Mouse (Mus musculus): ENCODE measurements around the gene Dclre1b. TPM values are rescaled to one million over a fixed set of nuclear protein-coding genes. Genes with fewer than 3 reads are reported as not detected.

Dclre1b gene
- polyA plus RNA-seq, 1 experiment, result 3.9 TPM

DNA sequence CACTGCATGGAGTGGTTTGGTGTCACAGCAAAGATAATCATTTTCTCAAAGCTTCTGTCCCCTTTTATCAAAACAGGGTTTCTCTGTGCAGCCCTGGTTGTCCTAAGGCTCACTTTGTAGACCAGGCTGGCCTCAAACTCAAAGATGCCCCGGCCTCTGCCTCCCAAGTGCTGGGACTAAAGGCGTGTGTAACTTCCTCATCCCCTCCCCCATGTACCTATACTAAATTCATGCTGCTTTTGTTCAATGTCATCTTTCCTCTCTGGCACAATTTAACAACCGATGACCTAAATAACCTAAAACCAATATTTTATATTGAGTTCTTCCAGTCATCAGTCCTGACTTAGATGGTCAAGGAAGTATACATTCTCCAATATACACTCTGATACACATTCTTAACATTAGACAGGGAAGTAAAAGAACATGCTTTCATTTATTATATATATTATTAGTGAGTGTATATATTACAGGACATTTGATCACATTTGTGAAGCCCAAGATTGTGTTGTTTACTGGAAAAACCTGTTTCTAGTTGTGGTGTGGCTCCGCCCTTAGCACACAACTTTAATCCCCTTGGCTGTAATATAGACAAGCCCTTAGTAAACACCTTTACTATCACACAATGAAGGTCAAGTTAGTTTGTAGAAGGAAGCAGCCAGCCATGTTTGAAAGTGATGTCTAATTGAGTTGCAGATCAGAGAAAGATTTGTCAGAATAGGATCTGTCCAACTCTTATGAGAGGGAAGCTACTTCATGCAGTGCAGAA lies 26.2 kb downstream of the Dclre1b start:
- H3K4me2 ChIP-seq (ENCODE audit: low read depth), result no peak overlapping the region
- H3K27me3 ChIP-seq (ENCODE audit: control insufficient read depth, insufficient read depth, insufficient read length), result no peaks in the 10 kb centered on the region
- H3ac ChIP-seq (ENCODE audit: control insufficient read depth, insufficient read length), result no peak overlapping the region
- H3K4me3 ChIP-seq, result no peak overlapping the region
- peaks cover 95% of the 10 kb centered on the region for H3K79me2 ChIP-seq (ENCODE audit: control insufficient read depth, insufficient read depth)
- peaks cover under 1% of the 10 kb centered on the region for H3K36me3 ChIP-seq (ENCODE audit: control insufficient read depth, insufficient read depth)
- TF ChIP-seq MAX (IDR thresholded peaks at IDR 0.05; ENCODE audit: low read depth) (no peak), MYOD1 (IDR thresholded peaks at IDR 0.05; ENCODE audit: control insufficient read depth in 1 of 3, insufficient read length in 2 of 3, low read depth in 2 of 3) (no peak), E2F4 (IDR thresholded peaks at IDR 0.05; ENCODE audit: insufficient read depth) (no peak), POLR2AphosphoS2 (IDR thresholded peaks at IDR 0.05; ENCODE audit: insufficient read length, low read depth) (no peak), POLR2A (IDR thresholded peaks at IDR 0.05; ENCODE audit: insufficient read length, low read depth) (no peak), MYOG (IDR thresholded peaks at IDR 0.05; ENCODE audit: control insufficient read depth in 1 of 3, insufficient read depth in 1 of 3, insufficient read length in 2 of 3, low read depth in 2 of 3) (no peak), USF1 (IDR thresholded peaks at IDR 0.05; ENCODE audit: low read depth) (no peak), TCF3 (IDR thresholded peaks at IDR 0.05; ENCODE audit: insufficient read length, low read depth) (no peak), SRF (IDR thresholded peaks at IDR 0.05; ENCODE audit: control insufficient read depth, insufficient read length, low read depth) (no peak), CEBPB (IDR thresholded peaks at IDR 0.05; ENCODE audit: insufficient read depth, poor library complexity, severe bottlenecking) (no peak), REST (IDR thresholded peaks at IDR 0.05; ENCODE audit: insufficient read depth, insufficient read length) (no peak), TCF12 (IDR thresholded peaks at IDR 0.05; ENCODE audit: insufficient read depth, poor library complexity, severe bottlenecking) (no peak)

- Histone ChIP-seq H3K4me2 (ENCODE audit: low read depth) (no peak overlapping the region), H3K4me3 (no peak overlapping the region), H3K36me3 (ENCODE audit: control insufficient read depth, insufficient read depth) (peaks cover 17% of the 10 kb centered on the region)
These were observed 28.5 kb downstream of the Dclre1b start for GRCm38 (mm10) chr3:103780777-103781176.

DNA sequence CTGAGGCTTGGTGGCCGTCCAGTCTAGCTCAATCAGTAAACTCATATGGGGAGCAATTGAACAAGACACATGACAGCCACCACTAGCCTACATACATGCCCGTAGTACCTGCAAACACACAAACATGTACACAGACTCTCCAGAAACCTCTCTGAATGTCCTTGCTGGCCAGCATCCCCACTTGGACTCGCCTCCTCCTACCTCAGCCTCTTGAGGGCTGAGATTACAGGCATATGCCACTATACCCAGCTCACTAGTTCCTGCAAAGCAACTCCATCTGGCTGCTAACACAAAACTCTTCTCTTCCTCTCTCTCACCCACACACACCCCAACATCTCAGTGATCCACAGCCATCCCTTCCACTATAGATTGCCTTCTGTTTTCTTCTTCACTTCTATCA lies 29.0 kb downstream of the Dclre1b start:
- H3K4me3 ChIP-seq, result no peak overlapping the region
- peaks cover 93% of the 10 kb centered on the region for H3K79me2 ChIP-seq (ENCODE audit: control insufficient read depth, insufficient read depth)
- no peak for TF ChIP-seq USF1 (IDR thresholded peaks at IDR 0.05; ENCODE audit: low read depth)
- TF ChIP-seq SRF (IDR thresholded peaks at IDR 0.05; ENCODE audit: control insufficient read depth, insufficient read length, low read depth), result no peak
- no peak for TF ChIP-seq E2F4 (IDR thresholded peaks at IDR 0.05; ENCODE audit: insufficient read depth)
- no peak for TF ChIP-seq TCF12 (IDR thresholded peaks at IDR 0.05; ENCODE audit: insufficient read depth, poor library complexity, severe bottlenecking)
- no peak for TF ChIP-seq CEBPB (IDR thresholded peaks at IDR 0.05; ENCODE audit: insufficient read depth, poor library complexity, severe bottlenecking)
- TF ChIP-seq POLR2A (IDR thresholded peaks at IDR 0.05; ENCODE audit: insufficient read length, low read depth), result no peak
- no peak for TF ChIP-seq MYOG (IDR thresholded peaks at IDR 0.05; ENCODE audit: control insufficient read depth in 1 of 3, insufficient read depth in 1 of 3, insufficient read length in 2 of 3, low read depth in 2 of 3)
- no peak for TF ChIP-seq REST (IDR thresholded peaks at IDR 0.05; ENCODE audit: insufficient read depth, insufficient read length)
- no peak for TF ChIP-seq POLR2AphosphoS2 (IDR thresholded peaks at IDR 0.05; ENCODE audit: insufficient read length, low read depth)
- no peak for TF ChIP-seq MAX (IDR thresholded peaks at IDR 0.05; ENCODE audit: low read depth)
- no peak overlapping the region for H3K4me2 ChIP-seq (ENCODE audit: low read depth)
- H3K27me3 ChIP-seq (ENCODE audit: control insufficient read depth, insufficient read depth, insufficient read length), result no peaks in the 10 kb centered on the region
- H3K36me3 ChIP-seq (ENCODE audit: control insufficient read depth, insufficient read depth), result peaks cover 19% of the 10 kb centered on the region
- H3ac ChIP-seq (ENCODE audit: control insufficient read depth, insufficient read length), result no peak overlapping the region

More at GRCm38 (mm10) chr3:103780777-103781176, 28.5 kb downstream of the Dclre1b start:
- no peaks in the 10 kb centered on the region for H3K27me3 ChIP-seq (ENCODE audit: control insufficient read depth, insufficient read depth, insufficient read length)
- no peak overlapping the region for H3ac ChIP-seq (ENCODE audit: control insufficient read depth, insufficient read length)
- peaks cover 93% of the 10 kb centered on the region for H3K79me2 ChIP-seq (ENCODE audit: control insufficient read depth, insufficient read depth)
- TF ChIP-seq MYOD1 (IDR thresholded peaks at IDR 0.05; ENCODE audit: control insufficient read depth in 1 of 3, insufficient read length in 2 of 3, low read depth in 2 of 3) (no peak), CEBPB (IDR thresholded peaks at IDR 0.05; ENCODE audit: insufficient read depth, poor library complexity, severe bottlenecking) (no peak), USF1 (IDR thresholded peaks at IDR 0.05; ENCODE audit: low read depth) (no peak), TCF12 (IDR thresholded peaks at IDR 0.05; ENCODE audit: insufficient read depth, poor library complexity, severe bottlenecking) (no peak), POLR2AphosphoS2 (IDR thresholded peaks at IDR 0.05; ENCODE audit: insufficient read length, low read depth) (no peak), MYOG (IDR thresholded peaks at IDR 0.05; ENCODE audit: control insufficient read depth in 1 of 3, insufficient read depth in 1 of 3, insufficient read length in 2 of 3, low read depth in 2 of 3) (no peak), SRF (IDR thresholded peaks at IDR 0.05; ENCODE audit: control insufficient read depth, insufficient read length, low read depth) (no peak), MAX (IDR thresholded peaks at IDR 0.05; ENCODE audit: low read depth) (no peak), TCF3 (IDR thresholded peaks at IDR 0.05; ENCODE audit: insufficient read length, low read depth) (no peak), E2F4 (IDR thresholded peaks at IDR 0.05; ENCODE audit: insufficient read depth) (no peak), POLR2A (IDR thresholded peaks at IDR 0.05; ENCODE audit: insufficient read length, low read depth) (no peak), REST (IDR thresholded peaks at IDR 0.05; ENCODE audit: insufficient read depth, insufficient read length) (no peak)

DNA sequence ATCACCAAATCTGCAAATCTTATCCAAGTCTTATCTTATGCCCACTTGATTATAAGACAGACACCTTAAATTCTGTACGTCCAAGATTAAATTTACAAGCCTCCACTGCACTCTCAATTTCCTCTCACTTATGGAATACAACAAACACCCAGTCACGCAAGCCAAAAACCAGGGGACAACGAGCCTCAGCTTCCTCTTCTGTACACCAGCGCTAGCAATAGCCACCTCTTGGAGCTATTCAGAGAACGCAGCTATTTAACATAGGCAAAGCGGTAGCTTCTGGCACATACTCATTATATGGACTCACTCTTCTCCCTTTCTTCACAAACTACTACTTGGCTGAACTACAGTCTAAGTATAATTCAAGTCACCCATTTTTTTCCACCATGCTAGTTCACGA lies 30.1 kb downstream of the Dclre1b start:
- H3K4me2 ChIP-seq (ENCODE audit: low read depth), result no peak overlapping the region
- H3K79me2 ChIP-seq (ENCODE audit: control insufficient read depth, insufficient read depth), result peaks cover 89% of the 10 kb centered on the region
- TF ChIP-seq CEBPB (IDR thresholded peaks at IDR 0.05; ENCODE audit: insufficient read depth, poor library complexity, severe bottlenecking), result no peak
- no peak for TF ChIP-seq USF1 (IDR thresholded peaks at IDR 0.05; ENCODE audit: low read depth)
- TF ChIP-seq MYOG (IDR thresholded peaks at IDR 0.05; ENCODE audit: control insufficient read depth in 1 of 3, insufficient read depth in 1 of 3, insufficient read length in 2 of 3, low read depth in 2 of 3), result no peak
- TF ChIP-seq E2F4 (IDR thresholded peaks at IDR 0.05; ENCODE audit: insufficient read depth), result no peak
- no peak for TF ChIP-seq MAX (IDR thresholded peaks at IDR 0.05; ENCODE audit: low read depth)
- no peak for TF ChIP-seq POLR2A (IDR thresholded peaks at IDR 0.05; ENCODE audit: insufficient read length, low read depth)
- no peak for TF ChIP-seq TCF12 (IDR thresholded peaks at IDR 0.05; ENCODE audit: insufficient read depth, poor library complexity, severe bottlenecking)
- TF ChIP-seq POLR2AphosphoS2 (IDR thresholded peaks at IDR 0.05; ENCODE audit: insufficient read length, low read depth), result no peak
- TF ChIP-seq REST (IDR thresholded peaks at IDR 0.05; ENCODE audit: insufficient read depth, insufficient read length), result no peak
- no peak for TF ChIP-seq MYOD1 (IDR thresholded peaks at IDR 0.05; ENCODE audit: control insufficient read depth in 1 of 3, insufficient read length in 2 of 3, low read depth in 2 of 3)
- no peak for TF ChIP-seq TCF3 (IDR thresholded peaks at IDR 0.05; ENCODE audit: insufficient read length, low read depth)
- no peak for TF ChIP-seq SRF (IDR thresholded peaks at IDR 0.05; ENCODE audit: control insufficient read depth, insufficient read length, low read depth)
- H3ac ChIP-seq (ENCODE audit: control insufficient read depth, insufficient read length), result no peak overlapping the region
- H3K36me3 ChIP-seq (ENCODE audit: control insufficient read depth, insufficient read depth), result peaks cover 24% of the 10 kb centered on the region
- no peaks in the 10 kb centered on the region for H3K27me3 ChIP-seq (ENCODE audit: control insufficient read depth, insufficient read depth, insufficient read length)
- no peak overlapping the region for H3K4me3 ChIP-seq

Measured in myocyte (in vitro differentiated cells).